Mouse (Mus musculus) forebrain, embryonic 14.5 days (tissue): ENCODE measurements around the gene Olfr808. TPM values are rescaled to one million over a fixed set of nuclear protein-coding genes. Genes with fewer than 3 reads are reported as not detected.

Source experiments
- microRNA-seq: library from miRNA; unstranded; fragments of <30 nt; microRNA quantifications from one replicate; pipeline ENCODE4, GENCODE M21; 2016
- polyA plus RNA-seq: library from polyadenylated mRNA; unstranded; fragments of >200 nt; fragmentation: Nextera tagmentation; extraction: Ambion mirVana; gene quantifications from 2 replicates; pipeline ENCODE4 v1.2.1, GENCODE M21; 2014

The Olfr808 gene
- polyA plus RNA-seq, 1 experiment from 2014 or later, result not detected

Small RNA genes within 50 kb of the gene (microRNA-seq; reads per million reads assigned to microRNA genes)
- not detected for gene Gm24485

Other genes starting within 250 kb of the Olfr808 start
- gene Olfr791, start 243.7 kb upstream of the Olfr808 start, polyA plus RNA-seq, result not detected in 2 replicates
- gene Olfr792, start 226.3 kb upstream of the Olfr808 start, polyA plus RNA-seq, result not detected in 2 replicates
- gene Olfr794, start 197.8 kb upstream of the Olfr808 start, polyA plus RNA-seq, result not detected in 2 replicates
- not detected in 2 replicates for gene Olfr796, start 152.9 kb upstream of the Olfr808 start, polyA plus RNA-seq
- not detected in 2 replicates for gene Olfr798, start 137.5 kb upstream of the Olfr808 start, polyA plus RNA-seq
- gene Olfr799, start 128.0 kb upstream of the Olfr808 start, polyA plus RNA-seq, result not detected in 2 replicates
- not detected in 2 replicates for gene Olfr800, start 107.8 kb upstream of the Olfr808 start, polyA plus RNA-seq
- gene Olfr801, start 91.6 kb upstream of the Olfr808 start, polyA plus RNA-seq, result not detected in 2 replicates
- not detected in 2 replicates for gene Olfr802, start 77.3 kb upstream of the Olfr808 start, polyA plus RNA-seq
- gene Olfr803, start 71.2 kb upstream of the Olfr808 start, polyA plus RNA-seq, result not detected in 2 replicates
- not detected in 2 replicates for gene Olfr804, start 62.3 kb upstream of the Olfr808 start, polyA plus RNA-seq
- gene Olfr805, start 36.1 kb upstream of the Olfr808 start, polyA plus RNA-seq, result not detected in 2 replicates
- not detected in 2 replicates for gene Olfr806, start 23.6 kb upstream of the Olfr808 start, polyA plus RNA-seq
- gene Olfr807, start 7.7 kb upstream of the Olfr808 start, polyA plus RNA-seq, result not detected in 2 replicates
- not detected in 2 replicates for gene Olfr809, start 9.2 kb downstream of the Olfr808 start, polyA plus RNA-seq
- gene Olfr810, start 29.4 kb downstream of the Olfr808 start, polyA plus RNA-seq, result not detected in 2 replicates
- not detected in 2 replicates for gene Olfr811, start 38.9 kb downstream of the Olfr808 start, polyA plus RNA-seq
- not detected in 2 replicates for gene Olfr812, start 80.6 kb downstream of the Olfr808 start, polyA plus RNA-seq
- gene Olfr813, start 89.9 kb downstream of the Olfr808 start, polyA plus RNA-seq, result not detected in 2 replicates
- not detected in 2 replicates for gene Olfr814, start 114.4 kb downstream of the Olfr808 start, polyA plus RNA-seq
- not detected in 2 replicates for gene Olfr815, start 140.4 kb downstream of the Olfr808 start, polyA plus RNA-seq
- gene Olfr816, start 150.1 kb downstream of the Olfr808 start, polyA plus RNA-seq, result not detected in 2 replicates
- gene Olfr818, start 183.6 kb downstream of the Olfr808 start, polyA plus RNA-seq, result not detected in 2 replicates
- gene Olfr819, start 201.8 kb downstream of the Olfr808 start, polyA plus RNA-seq, result not detected in 2 replicates
- gene Olfr247, start 210.7 kb downstream of the Olfr808 start, polyA plus RNA-seq, result not detected in 2 replicates
- not detected in 2 replicates for gene Gm10310, start 219.6 kb downstream of the Olfr808 start, polyA plus RNA-seq
- not detected in 2 replicates for gene Olfr820, start 247.1 kb downstream of the Olfr808 start, polyA plus RNA-seq